Mouse (Mus musculus): ENCODE measurements around the gene Gm36210. TPM values are rescaled to one million over a fixed set of nuclear protein-coding genes. Genes with fewer than 3 reads are reported as not detected.
"Not testable (repeated sequence)": the region's sequence is repeated elsewhere in the genome, so short reads cannot be mapped to it uniquely, and the experiment has no call there.

Gm36210 gene
- polyA plus RNA-seq, 1 experiment = not detected

- TF ChIP-seq MYOG (IDR thresholded peaks at IDR 0.05; ENCODE audit: control insufficient read depth in 1 of 3, insufficient read depth in 1 of 3, insufficient read length in 2 of 3, low read depth in 2 of 3) (no peak), E2F4 (IDR thresholded peaks at IDR 0.05; ENCODE audit: insufficient read depth) (no peak), MAX (IDR thresholded peaks at IDR 0.05; ENCODE audit: low read depth) (no peak), TCF3 (IDR thresholded peaks at IDR 0.05; ENCODE audit: insufficient read length, low read depth) (no peak), POLR2AphosphoS2 (IDR thresholded peaks at IDR 0.05; ENCODE audit: insufficient read length, low read depth) (no peak), SRF (IDR thresholded peaks at IDR 0.05; ENCODE audit: control insufficient read depth, insufficient read length, low read depth) (no peak), TCF12 (IDR thresholded peaks at IDR 0.05; ENCODE audit: insufficient read depth, poor library complexity, severe bottlenecking) (no peak), USF1 (IDR thresholded peaks at IDR 0.05; ENCODE audit: low read depth) (no peak), MYOD1 (IDR thresholded peaks at IDR 0.05; ENCODE audit: control insufficient read depth in 1 of 3, insufficient read length in 2 of 3, low read depth in 2 of 3) (no peak), POLR2A (IDR thresholded peaks at IDR 0.05; ENCODE audit: insufficient read length, low read depth) (no peak), REST (IDR thresholded peaks at IDR 0.05; ENCODE audit: insufficient read depth, insufficient read length) (no peak)
- H3K79me2 ChIP-seq (ENCODE audit: control insufficient read depth, insufficient read depth) = no peaks in the 10 kb centered on the region
- no peaks in the 10 kb centered on the region for H3K27me3 ChIP-seq (ENCODE audit: control insufficient read depth, insufficient read depth, insufficient read length)
- peak overlapping the region; percentile 80 for H3K4me2 ChIP-seq (ENCODE audit: low read depth)
- peak overlapping the region; percentile 38 for H3K4me3 ChIP-seq
- H3ac ChIP-seq (ENCODE audit: control insufficient read depth, insufficient read length) = no peak overlapping the region
- no peaks in the 10 kb centered on the region for H3K36me3 ChIP-seq (ENCODE audit: control insufficient read depth, insufficient read depth)
These were observed 41.2 kb downstream of the Gm36210 start for GRCm38 (mm10) chr7:4865090-4865489.

- no peak for TF ChIP-seq CEBPB (IDR thresholded peaks at IDR 0.05; ENCODE audit: insufficient read depth, poor library complexity, severe bottlenecking)
- TF ChIP-seq REST (IDR thresholded peaks at IDR 0.05; ENCODE audit: insufficient read depth, insufficient read length) = no peak
- TF ChIP-seq TCF3 (IDR thresholded peaks at IDR 0.05; ENCODE audit: insufficient read length, low read depth) = no peak
- TF ChIP-seq POLR2A (IDR thresholded peaks at IDR 0.05; ENCODE audit: insufficient read length, low read depth) = no peak
- TF ChIP-seq USF1 (IDR thresholded peaks at IDR 0.05; ENCODE audit: low read depth) = no peak
- Histone ChIP-seq H3K4me2 (ENCODE audit: low read depth) (no peak overlapping the region), H3ac (ENCODE audit: control insufficient read depth, insufficient read length) (no peak overlapping the region), H3K79me2 (ENCODE audit: control insufficient read depth, insufficient read depth) (no peaks in the 10 kb centered on the region), H3K36me3 (ENCODE audit: control insufficient read depth, insufficient read depth) (no peaks in the 10 kb centered on the region), H3K4me3 (no peak overlapping the region), H3K27me3 (ENCODE audit: control insufficient read depth, insufficient read depth, insufficient read length) (no peaks in the 10 kb centered on the region)
These were observed 42.0 kb downstream of the Gm36210 start for GRCm38 (mm10) chr7:4864130-4864845.

- TF ChIP-seq POLR2AphosphoS2 (IDR thresholded peaks at IDR 0.05; ENCODE audit: insufficient read length, low read depth) (no peak), CEBPB (IDR thresholded peaks at IDR 0.05; ENCODE audit: insufficient read depth, poor library complexity, severe bottlenecking) (no peak)
- no peak overlapping the region for H3K4me3 ChIP-seq
These were observed 42.7 kb downstream of the Gm36210 start for GRCm38 (mm10) chr7:4863541-4864080.

GRCm38 (mm10) chr7:4863041-4863440 lies 43.3 kb downstream of the Gm36210 start:
- Histone ChIP-seq H3K4me2 (ENCODE audit: low read depth) (no peak overlapping the region), H3K4me3 (no peak overlapping the region), H3K36me3 (ENCODE audit: control insufficient read depth, insufficient read depth) (no peaks in the 10 kb centered on the region), H3K79me2 (ENCODE audit: control insufficient read depth, insufficient read depth) (no peaks in the 10 kb centered on the region), H3ac (ENCODE audit: control insufficient read depth, insufficient read length) (no peak overlapping the region), H3K27me3 (ENCODE audit: control insufficient read depth, insufficient read depth, insufficient read length) (peaks cover 9% of the 10 kb centered on the region)
- no peak for TF ChIP-seq SRF (IDR thresholded peaks at IDR 0.05; ENCODE audit: control insufficient read depth, insufficient read length, low read depth)
- TF ChIP-seq E2F4 (IDR thresholded peaks at IDR 0.05; ENCODE audit: insufficient read depth) = no peak
- no peak for TF ChIP-seq POLR2AphosphoS2 (IDR thresholded peaks at IDR 0.05; ENCODE audit: insufficient read length, low read depth)
- no peak for TF ChIP-seq CEBPB (IDR thresholded peaks at IDR 0.05; ENCODE audit: insufficient read depth, poor library complexity, severe bottlenecking)
- TF ChIP-seq TCF12 (IDR thresholded peaks at IDR 0.05; ENCODE audit: insufficient read depth, poor library complexity, severe bottlenecking) = no peak
- no peak for TF ChIP-seq TCF3 (IDR thresholded peaks at IDR 0.05; ENCODE audit: insufficient read length, low read depth)
- no peak for TF ChIP-seq REST (IDR thresholded peaks at IDR 0.05; ENCODE audit: insufficient read depth, insufficient read length)
- no peak for TF ChIP-seq MAX (IDR thresholded peaks at IDR 0.05; ENCODE audit: low read depth)
- no peak for TF ChIP-seq MYOD1 (IDR thresholded peaks at IDR 0.05; ENCODE audit: control insufficient read depth in 1 of 3, insufficient read length in 2 of 3, low read depth in 2 of 3)
- TF ChIP-seq MYOG (IDR thresholded peaks at IDR 0.05; ENCODE audit: control insufficient read depth in 1 of 3, insufficient read depth in 1 of 3, insufficient read length in 2 of 3, low read depth in 2 of 3) = no peak
- no peak for TF ChIP-seq POLR2A (IDR thresholded peaks at IDR 0.05; ENCODE audit: insufficient read length, low read depth)
- TF ChIP-seq USF1 (IDR thresholded peaks at IDR 0.05; ENCODE audit: low read depth) = no peak

More at GRCm38 (mm10) chr7:4863541-4864080, 42.7 kb downstream of the Gm36210 start:
- Histone ChIP-seq H3ac (ENCODE audit: control insufficient read depth, insufficient read length) (no peak overlapping the region), H3K4me2 (ENCODE audit: low read depth) (no peak overlapping the region), H3K36me3 (ENCODE audit: control insufficient read depth, insufficient read depth) (no peaks in the 10 kb centered on the region), H3K27me3 (ENCODE audit: control insufficient read depth, insufficient read depth, insufficient read length) (peaks cover 3% of the 10 kb centered on the region), H3K79me2 (ENCODE audit: control insufficient read depth, insufficient read depth) (no peaks in the 10 kb centered on the region)

DNA sequence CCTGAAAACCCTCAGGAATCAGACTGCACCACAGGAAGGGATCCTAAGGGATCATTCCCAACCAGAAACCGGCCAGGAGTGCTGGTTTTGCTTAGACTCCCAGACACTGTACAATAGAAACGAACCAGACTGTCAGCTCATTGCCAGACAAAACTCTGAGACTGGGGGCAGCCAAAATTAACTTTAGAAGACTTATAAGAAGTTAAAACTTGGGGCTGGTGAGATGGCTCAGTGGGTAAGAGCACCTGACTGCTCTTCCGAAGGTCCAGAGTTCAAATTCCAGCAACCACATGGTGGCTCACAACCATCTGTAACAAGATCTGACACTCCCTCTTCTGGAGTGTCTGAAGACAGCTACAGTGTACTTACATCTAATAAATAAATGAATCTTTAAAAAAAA lies 45.4 kb downstream of the Gm36210 start:
- H3K79me2 ChIP-seq (ENCODE audit: control insufficient read depth, insufficient read depth); H3K4me3 ChIP-seq; H3K27me3 ChIP-seq (ENCODE audit: control insufficient read depth, insufficient read depth, insufficient read length); H3K4me2 ChIP-seq (ENCODE audit: low read depth); H3K36me3 ChIP-seq (ENCODE audit: control insufficient read depth, insufficient read depth); H3ac ChIP-seq (ENCODE audit: control insufficient read depth, insufficient read length): not testable (repeated sequence)

All from myocyte (in vitro differentiated cells).